Mouse (Mus musculus) stomach, postnatal 0 days (tissue): ENCODE data around the gene Larp1.

Experiments
- CTCF ChIP-seq: IDR thresholded peaks from 2 replicates; pipeline ENCODE4 v1.5.1; 2016; ENCODE audit warnings: antibody characterized with exemption, low read depth, mild to moderate bottlenecking, moderate library complexity
- EP300 ChIP-seq: optimal IDR thresholded peaks from 2 replicates; pipeline ENCODE3; 2016; ENCODE audit warnings: antibody characterized with exemption

DNA sequence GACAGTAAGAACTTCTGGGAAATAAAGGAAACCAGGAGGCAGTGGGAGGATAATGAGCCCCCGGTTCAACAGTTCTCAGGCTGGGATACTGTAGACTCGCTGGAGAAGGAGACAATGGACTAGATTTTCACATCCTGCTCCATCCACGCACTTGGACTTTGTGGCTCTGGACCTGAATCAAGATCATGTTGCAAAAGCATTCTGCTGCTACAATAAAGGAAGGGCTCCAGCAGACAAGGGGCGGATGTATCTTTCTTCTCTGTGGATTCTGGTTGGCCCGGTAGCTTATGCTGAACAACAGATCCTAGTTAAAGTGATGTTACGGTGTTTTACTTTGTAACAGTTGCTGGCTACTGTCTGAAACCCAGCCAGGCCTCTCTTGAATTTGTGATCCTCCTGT, 22.4 kb upstream of the Larp1 start:
- TF ChIP-seq EP300 = no peak
- no peak for TF ChIP-seq CTCF
